Mouse (Mus musculus): ENCODE data around the gene Gm15557.

Gm15557 gene

GRCm38 (mm10) chr2:155949362-155949761, 8.8 kb downstream of the Gm15557 start:
- no peak for DNase-seq (ENCODE audit: low read depth, low spot score)

- no peak for DNase-seq (ENCODE audit: low read depth, low spot score)
Measured at GRCm38 (mm10) chr2:155952006-155952405, 11.5 kb downstream of the Gm15557 start.

- DNase-seq (ENCODE audit: low read depth, low spot score): peak; percentile 82
Measured at GRCm38 (mm10) chr2:155956134-155957059, 15.9 kb downstream of the Gm15557 start, which contains the start of gene Cep250. Cep250 (plus strand) TSS chr2:155956458.

GRCm38 (mm10) chr2:155959981-155960380, 19.5 kb downstream of the Gm15557 start:
- no peak for DNase-seq (ENCODE audit: low read depth, low spot score)

- no peak for DNase-seq (ENCODE audit: low read depth, low spot score)
Measured at GRCm38 (mm10) chr2:155961862-155962261, 21.3 kb downstream of the Gm15557 start.

GRCm38 (mm10) chr2:155962991-155963390, 22.5 kb downstream of the Gm15557 start:
- DNase-seq (ENCODE audit: low read depth, low spot score): no peak

GRCm38 (mm10) chr2:155973348-155973747, 32.8 kb downstream of the Gm15557 start:
- DNase-seq (ENCODE audit: low read depth, low spot score): no peak

- DNase-seq (ENCODE audit: low read depth, low spot score): no peak
Measured at GRCm38 (mm10) chr2:155974087-155974731, 33.7 kb downstream of the Gm15557 start.

- no peak for DNase-seq (ENCODE audit: low read depth, low spot score)
Measured at GRCm38 (mm10) chr2:155979328-155979991, 38.9 kb downstream of the Gm15557 start.

- DNase-seq (ENCODE audit: low read depth, low spot score): no peak
Measured at GRCm38 (mm10) chr2:155985776-155986175, 45.2 kb downstream of the Gm15557 start.

- no peak for DNase-seq (ENCODE audit: low read depth, low spot score)
Measured at GRCm38 (mm10) chr2:155987131-155987530, 46.6 kb downstream of the Gm15557 start.

- no peak for DNase-seq (ENCODE audit: low read depth, low spot score)
Measured at GRCm38 (mm10) chr2:155989085-155989484, 48.6 kb downstream of the Gm15557 start.

- DNase-seq (ENCODE audit: low read depth, low spot score): no peak
Measured at GRCm38 (mm10) chr2:155991151-155991550, 50.6 kb downstream of the Gm15557 start.

GRCm38 (mm10) chr2:155991863-155992321, 51.4 kb downstream of the Gm15557 start:
- DNase-seq (ENCODE audit: low read depth, low spot score): peak; percentile 14

Measured in brain, embryonic 18.5 days (tissue).